Mouse (Mus musculus): ENCODE data around the gene Mfsd6. TPM values are rescaled to one million over a fixed set of nuclear protein-coding genes. Genes with fewer than 3 reads are reported as not detected.

Mfsd6 gene
- polyA plus RNA-seq, 2 experiments, result 0.47 to 0.52 TPM

DNA sequence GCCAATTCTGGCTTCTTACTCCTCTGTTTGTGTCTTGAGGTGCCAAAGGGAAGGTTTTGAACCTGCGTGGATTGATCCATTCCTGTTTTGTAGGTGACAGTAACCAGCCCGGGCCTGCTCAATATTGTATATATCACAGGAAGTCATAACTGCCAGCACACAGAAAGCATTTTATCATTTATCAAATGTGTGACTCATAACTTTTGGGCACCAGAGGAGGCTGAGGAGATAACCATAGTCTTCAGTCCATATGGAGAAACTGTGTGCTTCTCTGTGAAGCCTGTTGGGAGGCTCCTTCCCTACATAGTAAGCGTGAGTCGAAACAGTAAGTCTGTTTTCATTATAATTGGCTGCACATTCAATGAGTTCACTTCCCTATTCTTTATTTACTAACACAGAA, 86.5 kb downstream of the Mfsd6 start:
- TF ChIP-seq EP300 (IDR thresholded peaks at IDR 0.05; ENCODE audit: low read depth), result no peak
- no peak for TF ChIP-seq CTCF (IDR thresholded peaks at IDR 0.05; ENCODE audit: low read depth)
- no peaks in the 10 kb centered on the region for H3K27me3 ChIP-seq (ENCODE audit: control insufficient read depth, insufficient read depth, low read length)
- DNase-seq (ENCODE audit: low read depth in 3 of 3, low spot score in 3 of 3) (no peak), ATAC-seq (ENCODE audit: insufficient read depth) (no peak)
- H3K4me1 ChIP-seq (replicated peaks; ENCODE audit: control insufficient read depth in 2 of 2, insufficient read depth in 2 of 2, low read length in 1 of 2), result no peaks in the 10 kb centered on the region
- no peaks in the 10 kb centered on the region for H3K36me3 ChIP-seq (replicated peaks; ENCODE audit: control insufficient read depth, insufficient read depth, low read depth)
- H3K9me3 ChIP-seq (ENCODE audit: control insufficient read depth, low read length), result no peaks in the 10 kb centered on the region
- H3K27ac ChIP-seq, result no peak overlapping the region
- 68% methylated on average over 4 of the region's 4 CpGs for WGBS (ENCODE audit: insufficient replicate concordance)
- no peak overlapping the region for H3K4me3 ChIP-seq (ENCODE audit: insufficient read depth in 1 of 2, low read depth in 2 of 2, low read length in 2 of 2)
- no peak overlapping the region for H3K4me2 ChIP-seq (ENCODE audit: low read depth)
- H3K9ac ChIP-seq (replicated peaks), result no peak overlapping the region

GRCm38 (mm10) chr1:52640266-52640665, 87.0 kb downstream of the Mfsd6 start:
- ATAC-seq (ENCODE audit: insufficient read depth), result no peak
- Histone ChIP-seq H3K36me3 (replicated peaks; ENCODE audit: control insufficient read depth, insufficient read depth, low read depth) (no peaks in the 10 kb centered on the region), H3K27me3 (ENCODE audit: control insufficient read depth, insufficient read depth, low read length) (no peaks in the 10 kb centered on the region), H3K4me1 (replicated peaks; ENCODE audit: control insufficient read depth in 2 of 2, insufficient read depth in 2 of 2, low read length in 1 of 2) (no peaks in the 10 kb centered on the region), H3K27ac (no peak overlapping the region), H3K9ac (replicated peaks) (no peak overlapping the region), H3K4me3 (ENCODE audit: insufficient read depth in 1 of 2, low read depth in 2 of 2, low read length in 2 of 2) (no peak overlapping the region), H3K4me2 (ENCODE audit: low read depth) (no peak overlapping the region), H3K9me3 (ENCODE audit: control insufficient read depth, low read length) (no peaks in the 10 kb centered on the region)
- no peak for TF ChIP-seq CTCF (IDR thresholded peaks at IDR 0.05; ENCODE audit: low read depth)
- TF ChIP-seq EP300 (IDR thresholded peaks at IDR 0.05; ENCODE audit: low read depth), result no peak
- WGBS (ENCODE audit: insufficient replicate concordance), result 63% methylated on average over 6 of the region's 6 CpGs
- DNase-seq (ENCODE audit: low read depth in 3 of 3, low spot score in 3 of 3), result no peak

DNA sequence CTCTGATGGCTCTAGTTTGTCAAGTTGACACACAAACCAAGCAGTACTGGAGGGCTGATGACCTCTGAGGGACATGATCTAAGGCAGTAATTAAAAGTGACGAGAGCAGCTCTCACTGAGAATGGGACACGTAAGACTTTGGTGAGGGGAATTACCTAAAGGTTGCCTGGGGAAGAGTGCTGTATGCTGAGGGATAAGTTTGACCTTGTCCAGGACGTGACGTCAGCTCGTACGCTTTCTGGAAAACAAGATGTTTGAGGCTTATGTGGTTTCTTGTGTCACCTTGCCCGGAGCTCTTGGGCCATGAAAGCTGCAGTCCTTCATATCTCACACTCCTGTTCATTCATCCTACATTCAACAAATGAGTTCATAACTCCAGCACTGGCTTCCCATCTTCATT, 88.2 kb downstream of the Mfsd6 start:
- no peak for ATAC-seq (ENCODE audit: insufficient read depth)
- no peaks in the 10 kb centered on the region for H3K4me1 ChIP-seq (replicated peaks; ENCODE audit: control insufficient read depth in 2 of 2, insufficient read depth in 2 of 2, low read length in 1 of 2)
- 66% methylated on average over 7 of the region's 7 CpGs for WGBS (ENCODE audit: insufficient replicate concordance)

GRCm38 (mm10) chr1:52638101-52638500, 89.2 kb downstream of the Mfsd6 start:
- Histone ChIP-seq H3K4me3 (ENCODE audit: insufficient read depth in 1 of 2, low read depth in 2 of 2, low read length in 2 of 2) (no peak overlapping the region), H3K27ac (no peak overlapping the region), H3K4me1 (replicated peaks; ENCODE audit: control insufficient read depth in 2 of 2, insufficient read depth in 2 of 2, low read length in 1 of 2) (no peaks in the 10 kb centered on the region), H3K9me3 (ENCODE audit: control insufficient read depth, low read length) (no peaks in the 10 kb centered on the region), H3K27me3 (ENCODE audit: control insufficient read depth, insufficient read depth, low read length) (no peaks in the 10 kb centered on the region), H3K4me2 (ENCODE audit: low read depth) (no peak overlapping the region), H3K9ac (replicated peaks) (no peak overlapping the region), H3K36me3 (replicated peaks; ENCODE audit: control insufficient read depth, insufficient read depth, low read depth) (no peaks in the 10 kb centered on the region)
- 79% methylated on average over 2 of the region's 2 CpGs for WGBS (ENCODE audit: insufficient replicate concordance)
- ATAC-seq (ENCODE audit: insufficient read depth) (no peak), DNase-seq (ENCODE audit: low read depth in 3 of 3, low spot score in 3 of 3) (no peak)
- TF ChIP-seq EP300 (IDR thresholded peaks at IDR 0.05; ENCODE audit: low read depth) (no peak), CTCF (IDR thresholded peaks at IDR 0.05; ENCODE audit: low read depth) (no peak)

More for the DNA sequence above, 88.2 kb downstream of the Mfsd6 start:
- TF ChIP-seq EP300 (IDR thresholded peaks at IDR 0.05; ENCODE audit: low read depth) (no peak), CTCF (IDR thresholded peaks at IDR 0.05; ENCODE audit: low read depth) (no peak)
- H3K4me3 ChIP-seq (ENCODE audit: insufficient read depth in 1 of 2, low read depth in 2 of 2, low read length in 2 of 2), result no peak overlapping the region
- no peaks in the 10 kb centered on the region for H3K9me3 ChIP-seq (ENCODE audit: control insufficient read depth, low read length)
- no peak for DNase-seq (ENCODE audit: low read depth in 3 of 3, low spot score in 3 of 3)
- H3K9ac ChIP-seq (replicated peaks), result no peak overlapping the region
- no peaks in the 10 kb centered on the region for H3K36me3 ChIP-seq (replicated peaks; ENCODE audit: control insufficient read depth, insufficient read depth, low read depth)
- no peak overlapping the region for H3K4me2 ChIP-seq (ENCODE audit: low read depth)
- H3K27ac ChIP-seq, result no peak overlapping the region
- no peaks in the 10 kb centered on the region for H3K27me3 ChIP-seq (ENCODE audit: control insufficient read depth, insufficient read depth, low read length)

DNA sequence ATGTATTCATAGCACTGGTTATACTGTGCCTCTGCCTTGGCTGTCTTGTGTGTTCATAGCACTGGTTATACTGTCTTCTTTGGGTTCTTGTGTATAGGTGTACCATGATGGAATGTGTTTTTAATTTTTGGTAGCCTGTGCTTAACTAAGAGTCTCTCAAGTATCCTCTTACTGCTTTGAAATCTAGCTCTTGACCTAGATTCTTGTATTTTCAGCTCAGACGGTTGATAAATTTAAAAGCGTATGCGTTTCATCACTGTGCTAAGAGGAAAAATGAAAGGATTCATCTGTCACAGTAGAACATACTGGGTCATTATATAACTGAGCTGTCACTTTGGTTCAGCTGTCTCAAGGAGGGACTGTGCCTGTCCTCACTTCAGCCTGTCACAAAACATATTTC, 91.3 kb downstream of the Mfsd6 start:
- Histone ChIP-seq H3K27ac (no peak overlapping the region), H3K27me3 (ENCODE audit: control insufficient read depth, insufficient read depth, low read length) (no peaks in the 10 kb centered on the region), H3K4me1 (replicated peaks; ENCODE audit: control insufficient read depth in 2 of 2, insufficient read depth in 2 of 2, low read length in 1 of 2) (peaks cover 2 to 5% of the 10 kb centered on the region in 2 experiments; a peak in 2 of 4 replicates), H3K9ac (replicated peaks) (no peak overlapping the region), H3K36me3 (replicated peaks; ENCODE audit: control insufficient read depth, insufficient read depth, low read depth) (no peaks in the 10 kb centered on the region), H3K4me3 (ENCODE audit: insufficient read depth in 1 of 2, low read depth in 2 of 2, low read length in 2 of 2) (no peak overlapping the region), H3K9me3 (ENCODE audit: control insufficient read depth, low read length) (no peaks in the 10 kb centered on the region), H3K4me2 (ENCODE audit: low read depth) (no peak overlapping the region)
- ATAC-seq (ENCODE audit: insufficient read depth), result no peak
- no peak for DNase-seq (ENCODE audit: low read depth in 3 of 3, low spot score in 3 of 3)
- no peak for TF ChIP-seq EP300 (IDR thresholded peaks at IDR 0.05; ENCODE audit: low read depth)
- TF ChIP-seq CTCF (IDR thresholded peaks at IDR 0.05; ENCODE audit: low read depth), result no peak
- 85% methylated on average over 3 of the region's 3 CpGs for WGBS (ENCODE audit: insufficient replicate concordance)
